In the genomic region with DNA sequence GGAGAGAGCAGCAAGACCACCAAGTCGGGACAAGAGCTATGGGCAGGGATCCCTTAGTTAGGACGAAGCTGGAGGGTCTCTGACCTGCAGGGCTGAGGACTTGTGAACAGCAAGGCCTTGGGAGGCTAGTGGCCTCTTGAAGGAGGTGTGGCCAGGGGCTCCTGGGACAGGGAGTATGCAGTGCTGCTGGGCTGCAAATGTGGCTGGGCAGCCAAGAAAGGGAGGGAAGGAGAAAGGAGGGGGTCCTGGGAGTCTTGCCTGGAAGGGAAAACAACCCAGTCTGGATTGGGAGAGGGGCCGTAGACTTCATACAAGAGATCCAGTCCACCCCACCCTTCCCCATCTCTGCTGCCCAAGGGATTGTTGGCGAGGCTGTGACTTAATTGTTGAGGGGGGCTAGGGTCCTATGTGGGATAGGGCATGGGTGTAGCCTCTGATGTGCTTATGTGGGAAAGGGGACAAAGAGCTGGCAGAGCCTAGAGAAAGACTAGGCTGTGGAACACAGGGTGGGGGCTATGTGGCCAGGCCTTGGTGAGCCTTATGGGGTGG, we compare ENCODE assay signal across 8 mouse cellular contexts. TPM values are rescaled to one million over a fixed set of nuclear protein-coding genes. Genes with fewer than 3 reads are reported as not detected.
DNase-seq lines count a peak whose midpoint lies in the region; ATAC-seq lines count a peak whose summit lies in the region.

No protein-coding gene starts in this region.

- ATAC-seq in CD4-positive, CD25-positive, alpha-beta regulatory T cell, adult 4 months = no peak
- no peak for ATAC-seq in lung, embryonic 15.5 days (ENCODE audit: borderline replicate concordance, extremely low read depth, low FRiP score, low TSS enrichment)
- no peak for ATAC-seq in liver, embryonic 12.5 days
- no peak for ATAC-seq in stomach, embryonic 15.5 days (ENCODE audit: insufficient read depth, low FRiP score, low read depth)

- H3K4me2 ChIP-seq in lung, embryonic 15.5 days = peak overlapping the region; percentile 63; the same call in 1 of the 2 replicates
- H3K4me2 ChIP-seq in liver, embryonic 12.5 days = peak overlapping the region; percentile 92; the same call in 1 of the 2 replicates
- H3K4me2 ChIP-seq in stomach, embryonic 15.5 days = peak overlapping the region; percentile 86; the same call in 1 of the 2 replicates

- H3K27me3 ChIP-seq in lung, embryonic 15.5 days = no peaks in the 10 kb centered on the region
- H3K27me3 ChIP-seq in liver, embryonic 12.5 days (replicated peaks) = peaks cover 18% of the 10 kb centered on the region
- H3K27me3 ChIP-seq in stomach, embryonic 15.5 days (replicated peaks) = no peaks in the 10 kb centered on the region

- no peaks in the 10 kb centered on the region for H3K9me3 ChIP-seq in lung, embryonic 15.5 days
- no peaks in the 10 kb centered on the region for H3K9me3 ChIP-seq in liver, embryonic 12.5 days (replicated peaks)
- H3K9me3 ChIP-seq in stomach, embryonic 15.5 days = no peaks in the 10 kb centered on the region

- H3K4me3 ChIP-seq in lung, embryonic 15.5 days = no peak overlapping the region
- H3K4me3 ChIP-seq in liver, embryonic 12.5 days = 0 out of 2 replicates have a peak overlapping the region, but pooled peaks have one; percentile 84
- H3K4me3 ChIP-seq in stomach, embryonic 15.5 days (replicated peaks) = no peak overlapping the region

- WGBS in lung, embryonic 15.5 days = 63% methylated on average over 4 of the region's 4 CpGs
- WGBS in liver, embryonic 12.5 days (ENCODE audit: insufficient replicate concordance) = 73% methylated on average over 4 of the region's 4 CpGs
- 59% methylated on average over 4 of the region's 4 CpGs for WGBS in stomach, embryonic 15.5 days

- peak; percentile 9 for DNase-seq in CD4-positive, CD25-positive, alpha-beta regulatory T cell, adult 2 months (ENCODE audit: low read depth, low spot score)
- no peak for DNase-seq in lung, postnatal 4 days
- no peak for DNase-seq in cerebellum, postnatal 4 days (ENCODE audit: low spot score in 2 of 2)
- no peak for DNase-seq in layer of hippocampus, adult 18-20 months (ENCODE audit: low spot score in 2 of 2)

- no peak overlapping the region for H3K9ac ChIP-seq in lung, embryonic 15.5 days
- H3K9ac ChIP-seq in liver, embryonic 12.5 days = no peak overlapping the region
- H3K9ac ChIP-seq in stomach, embryonic 15.5 days = no peak overlapping the region

- peaks cover 63% of the 10 kb centered on the region for H3K4me1 ChIP-seq in lung, embryonic 15.5 days
- H3K4me1 ChIP-seq in liver, embryonic 12.5 days = peaks cover 70% of the 10 kb centered on the region
- peaks cover 55% of the 10 kb centered on the region for H3K4me1 ChIP-seq in stomach, embryonic 15.5 days

- H3K27ac ChIP-seq in lung, embryonic 15.5 days = peak overlapping the region; percentile 93
- H3K27ac ChIP-seq in liver, embryonic 12.5 days = no peak overlapping the region
- peak overlapping the region; percentile 96 for H3K27ac ChIP-seq in stomach, embryonic 15.5 days

- H3K36me3 ChIP-seq in lung, embryonic 15.5 days = peaks cover 3% of the 10 kb centered on the region; the same call in 1 of the 2 replicates
- peaks cover 20% of the 10 kb centered on the region for H3K36me3 ChIP-seq in liver, embryonic 12.5 days
- no peaks in the 10 kb centered on the region for H3K36me3 ChIP-seq in stomach, embryonic 15.5 days

RNA-seq across cellular contexts. Expression of gene Mrpl23, which starts 0.4 kb away (rescaled TPM):
- 1 to 10 TPM; 2.6 to 3.0 TPM for polyA plus RNA-seq in CD4-positive, CD25-positive, alpha-beta regulatory T cell, adult 4 months (2017; shearing (Covaris generic))
- polyA plus RNA-seq in lung, embryonic 15.5 days (2015; fragmentation: Nextera tagmentation; extraction: Ambion mirVana) = 22.8 and 28.3 TPM in 2 replicates
- polyA plus RNA-seq in liver, embryonic 12.5 days (2016; fragmentation: Nextera tagmentation; extraction: Ambion mirVana) = 10.4 and 14.4 TPM in 2 replicates
- 21.9 and 26.2 TPM in 2 replicates for polyA plus RNA-seq in stomach, embryonic 15.5 days (2015; fragmentation: Nextera tagmentation; extraction: Ambion mirVana)
- total RNA-seq in layer of hippocampus, adult 18-20 months (2021) = 1 to 10 TPM; 6.8 to 8.4 TPM

RNA-seq across cellular contexts. Expression of gene Tnnt3, which starts 33.4 kb away (rescaled TPM):
- polyA plus RNA-seq in CD4-positive, CD25-positive, alpha-beta regulatory T cell, adult 4 months (2017; shearing (Covaris generic)) = 1 to 10 TPM; 2.5 to 5.7 TPM
- 2.5 and 5.1 TPM in 2 replicates for polyA plus RNA-seq in lung, embryonic 15.5 days (2015; fragmentation: Nextera tagmentation; extraction: Ambion mirVana)
- polyA plus RNA-seq in liver, embryonic 12.5 days (2016; fragmentation: Nextera tagmentation; extraction: Ambion mirVana) = 0.51 TPM in 1 of 2 replicates, not detected in the other
- 4.6 and 11.8 TPM in 2 replicates for polyA plus RNA-seq in stomach, embryonic 15.5 days (2015; fragmentation: Nextera tagmentation; extraction: Ambion mirVana)
- not detected for total RNA-seq in layer of hippocampus, adult 18-20 months (2021)
